Mouse (Mus musculus): ENCODE results near the gene Rapgef1. TPM values are rescaled to one million over a fixed set of nuclear protein-coding genes. Genes with fewer than 3 reads are reported as not detected.
A peak's percentile ranks its signal among the peaks of the same experiment; 100 is the strongest.

Rapgef1 gene
- polyA plus RNA-seq, 1 experiment = 132 TPM

DNA sequence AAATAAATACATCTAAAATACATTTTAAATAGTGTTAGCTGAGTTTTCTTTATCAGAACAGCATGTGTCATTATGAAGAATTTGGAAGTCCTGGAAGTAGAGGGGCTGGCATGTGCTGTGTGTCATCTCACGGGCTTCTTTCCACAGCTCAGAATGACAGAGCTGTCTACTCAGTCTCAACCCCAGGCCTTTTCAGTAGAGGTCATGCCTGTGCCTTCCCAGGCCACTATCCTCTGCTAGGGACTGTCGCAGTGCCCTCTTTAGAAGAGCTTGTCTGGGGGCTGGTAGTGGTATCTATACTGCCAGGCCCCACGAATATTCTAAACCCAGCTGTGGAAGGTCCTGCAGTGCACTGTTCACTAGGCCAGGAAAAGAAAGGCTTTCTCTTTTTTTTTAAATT, 2.1 kb downstream of the Rapgef1 start:
- no peak for DNase-seq
- no peaks in the 10 kb centered on the region for H3K27me3 ChIP-seq (ENCODE audit: control insufficient read depth, insufficient read depth, low read length)
- H3K4me3 ChIP-seq (ENCODE audit: control insufficient read depth, insufficient read depth, low read length) = peak overlapping the region; percentile 44
- peaks cover 57% of the 10 kb centered on the region for H3K4me1 ChIP-seq (replicated peaks; ENCODE audit: control insufficient read depth, insufficient read depth, low read length)
- WGBS = 69% methylated on average over 3 of the region's 3 CpGs
- H3K36me3 ChIP-seq (ENCODE audit: control insufficient read depth, insufficient read depth, low read length) = no peaks in the 10 kb centered on the region
- H3K27ac ChIP-seq (ENCODE audit: control insufficient read depth, insufficient read depth, low read length) = peak overlapping the region; percentile 91
- TF ChIP-seq CTCF (IDR thresholded peaks at IDR 0.05; ENCODE audit: borderline replicate concordance, control insufficient read depth, extremely low read depth, insufficient read depth, low read length, poor library complexity) = no peak
- TF ChIP-seq POLR2A (IDR thresholded peaks at IDR 0.05; ENCODE audit: control insufficient read depth, extremely low read depth, insufficient read depth, low read length, poor library complexity) = no peak

- WGBS = 31% methylated on average over 10 of the region's 10 CpGs
- Histone ChIP-seq H3K4me1 (replicated peaks; ENCODE audit: control insufficient read depth, insufficient read depth, low read length) (peaks cover 64% of the 10 kb centered on the region), H3K36me3 (ENCODE audit: control insufficient read depth, insufficient read depth, low read length) (no peaks in the 10 kb centered on the region), H3K27me3 (ENCODE audit: control insufficient read depth, insufficient read depth, low read length) (no peaks in the 10 kb centered on the region), H3K27ac (ENCODE audit: control insufficient read depth, insufficient read depth, low read length) (peak overlapping the region; percentile 91), H3K4me3 (ENCODE audit: control insufficient read depth, insufficient read depth, low read length) (peak overlapping the region; percentile 44)
- 0 out of 2 replicates have a peak, but pooled peaks have one; percentile 24 for TF ChIP-seq POLR2A (IDR thresholded peaks at IDR 0.05; ENCODE audit: control insufficient read depth, extremely low read depth, insufficient read depth, low read length, poor library complexity)
- TF ChIP-seq CTCF (IDR thresholded peaks at IDR 0.05; ENCODE audit: borderline replicate concordance, control insufficient read depth, extremely low read depth, insufficient read depth, low read length, poor library complexity) = no peak
- peak; percentile 56 for DNase-seq
These were observed 2.8 kb downstream of the Rapgef1 start for GRCm38 (mm10) chr2:29622126-29623005.

GRCm38 (mm10) chr2:29623247-29624090, 3.9 kb downstream of the Rapgef1 start:
- peaks cover 74% of the 10 kb centered on the region for H3K4me1 ChIP-seq (replicated peaks; ENCODE audit: control insufficient read depth, insufficient read depth, low read length)
- no peak overlapping the region for H3K4me3 ChIP-seq (ENCODE audit: control insufficient read depth, insufficient read depth, low read length)
- no peaks in the 10 kb centered on the region for H3K27me3 ChIP-seq (ENCODE audit: control insufficient read depth, insufficient read depth, low read length)
- DNase-seq = no peak
- 72% methylated on average over 9 of the region's 9 CpGs for WGBS
- TF ChIP-seq CTCF (IDR thresholded peaks at IDR 0.05; ENCODE audit: borderline replicate concordance, control insufficient read depth, extremely low read depth, insufficient read depth, low read length, poor library complexity) (no peak), POLR2A (IDR thresholded peaks at IDR 0.05; ENCODE audit: control insufficient read depth, extremely low read depth, insufficient read depth, low read length, poor library complexity) (no peak)
- H3K36me3 ChIP-seq (ENCODE audit: control insufficient read depth, insufficient read depth, low read length) = no peaks in the 10 kb centered on the region
- peak overlapping the region; percentile 91 for H3K27ac ChIP-seq (ENCODE audit: control insufficient read depth, insufficient read depth, low read length)

DNA sequence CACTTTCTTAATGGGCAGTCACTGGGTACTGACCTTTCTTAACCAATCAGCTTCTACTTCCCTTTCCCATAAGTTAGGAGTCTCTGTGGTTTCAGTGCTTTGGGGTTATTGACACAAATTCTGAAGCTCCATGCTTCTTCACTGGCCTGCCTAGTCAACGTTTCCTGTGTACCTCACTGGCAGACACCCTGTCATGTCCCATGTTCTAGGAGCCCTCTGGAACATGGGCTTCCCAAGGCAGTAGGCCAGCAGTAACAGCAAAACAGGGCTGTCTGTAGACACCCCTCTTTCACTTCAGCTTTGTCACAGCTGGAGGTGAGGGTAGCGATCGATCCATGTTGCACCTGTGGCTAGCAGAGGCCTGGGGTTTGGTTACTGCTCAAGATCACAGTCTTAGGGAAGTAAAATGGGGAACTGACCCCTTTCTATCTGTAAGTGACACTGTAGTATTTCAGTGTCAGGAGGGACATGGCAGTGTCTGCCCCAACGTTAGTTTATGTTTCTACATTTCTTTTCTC, 4.6 kb downstream of the Rapgef1 start:
- no peaks in the 10 kb centered on the region for H3K36me3 ChIP-seq (ENCODE audit: control insufficient read depth, insufficient read depth, low read length)
- peak overlapping the region; percentile 91 for H3K27ac ChIP-seq (ENCODE audit: control insufficient read depth, insufficient read depth, low read length)
- DNase-seq = no peak
- TF ChIP-seq POLR2A (IDR thresholded peaks at IDR 0.05; ENCODE audit: control insufficient read depth, extremely low read depth, insufficient read depth, low read length, poor library complexity) = no peak
- TF ChIP-seq CTCF (IDR thresholded peaks at IDR 0.05; ENCODE audit: borderline replicate concordance, control insufficient read depth, extremely low read depth, insufficient read depth, low read length, poor library complexity) = no peak
- H3K4me3 ChIP-seq (ENCODE audit: control insufficient read depth, insufficient read depth, low read length) = no peak overlapping the region
- 24% methylated on average over 4 of the region's 4 CpGs for WGBS
- H3K27me3 ChIP-seq (ENCODE audit: control insufficient read depth, insufficient read depth, low read length) = no peaks in the 10 kb centered on the region
- peaks cover 78% of the 10 kb centered on the region for H3K4me1 ChIP-seq (replicated peaks; ENCODE audit: control insufficient read depth, insufficient read depth, low read length)

GRCm38 (mm10) chr2:29624739-29625138, 5.2 kb downstream of the Rapgef1 start:
- H3K4me3 ChIP-seq (ENCODE audit: control insufficient read depth, insufficient read depth, low read length) = no peak overlapping the region
- TF ChIP-seq POLR2A (IDR thresholded peaks at IDR 0.05; ENCODE audit: control insufficient read depth, extremely low read depth, insufficient read depth, low read length, poor library complexity) (no peak), CTCF (IDR thresholded peaks at IDR 0.05; ENCODE audit: borderline replicate concordance, control insufficient read depth, extremely low read depth, insufficient read depth, low read length, poor library complexity) (no peak)
- peaks cover 82% of the 10 kb centered on the region for H3K4me1 ChIP-seq (replicated peaks; ENCODE audit: control insufficient read depth, insufficient read depth, low read length)
- H3K27ac ChIP-seq (ENCODE audit: control insufficient read depth, insufficient read depth, low read length) = peak overlapping the region; percentile 52; the same call in 1 of the 2 replicates
- peak; percentile 55 for DNase-seq
- H3K27me3 ChIP-seq (ENCODE audit: control insufficient read depth, insufficient read depth, low read length) = no peaks in the 10 kb centered on the region
- 44% methylated on average over 5 of the region's 5 CpGs for WGBS
- no peaks in the 10 kb centered on the region for H3K36me3 ChIP-seq (ENCODE audit: control insufficient read depth, insufficient read depth, low read length)

DNA sequence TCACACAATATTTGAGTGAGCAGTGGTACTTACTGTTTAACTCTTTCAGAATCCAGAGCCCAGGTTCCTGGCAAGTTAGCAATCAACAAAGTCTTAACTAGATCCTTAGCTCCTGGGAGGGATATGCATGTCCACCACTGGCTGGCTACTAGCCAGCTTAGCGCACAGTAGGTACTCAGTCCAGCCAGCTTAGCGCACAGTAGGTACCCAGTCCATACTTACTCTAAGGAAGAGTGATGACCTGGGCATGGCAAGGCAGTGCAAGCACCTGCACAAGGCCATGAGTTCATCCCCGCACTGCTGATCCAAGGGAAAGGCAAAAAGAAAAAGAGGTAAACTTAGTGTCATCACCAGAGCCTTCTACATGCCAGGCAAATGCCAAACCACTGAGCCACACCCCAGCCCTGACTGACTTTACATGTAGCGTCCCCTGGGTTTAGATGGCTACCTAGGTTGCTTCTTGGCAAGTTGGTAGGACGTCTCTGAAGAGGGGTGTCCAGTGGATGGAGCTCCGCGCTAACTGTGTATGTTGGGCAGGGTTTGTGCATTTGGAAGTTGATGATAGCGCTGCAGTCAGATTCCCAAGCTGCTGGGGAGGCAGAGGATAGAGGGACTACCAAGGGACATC, 6.2 kb downstream of the Rapgef1 start:
- Histone ChIP-seq H3K27me3 (ENCODE audit: control insufficient read depth, insufficient read depth, low read length) (no peaks in the 10 kb centered on the region), H3K4me3 (ENCODE audit: control insufficient read depth, insufficient read depth, low read length) (no peak overlapping the region), H3K4me1 (replicated peaks; ENCODE audit: control insufficient read depth, insufficient read depth, low read length) (peaks cover 87% of the 10 kb centered on the region), H3K27ac (ENCODE audit: control insufficient read depth, insufficient read depth, low read length) (no peak overlapping the region), H3K36me3 (ENCODE audit: control insufficient read depth, insufficient read depth, low read length) (no peaks in the 10 kb centered on the region)
- no peak for DNase-seq
- no peak for TF ChIP-seq POLR2A (IDR thresholded peaks at IDR 0.05; ENCODE audit: control insufficient read depth, extremely low read depth, insufficient read depth, low read length, poor library complexity)
- no peak for TF ChIP-seq CTCF (IDR thresholded peaks at IDR 0.05; ENCODE audit: borderline replicate concordance, control insufficient read depth, extremely low read depth, insufficient read depth, low read length, poor library complexity)
- 98% methylated on average over 8 of the region's 8 CpGs for WGBS

Measured in thymus, adult 2 months (tissue).